Mouse (Mus musculus) right cerebral cortex, postnatal 36 days (tissue): ENCODE data around the gene Dcdc2c.

Experiments used
- DNase-seq, 2 experiments: peaks; one replicate each; pipeline ENCODE4 v3.0.0; 2022; ENCODE audit warnings: low spot score in 2 of 2, mixed read lengths in 1 of 2

Gene Dcdc2c

DNA sequence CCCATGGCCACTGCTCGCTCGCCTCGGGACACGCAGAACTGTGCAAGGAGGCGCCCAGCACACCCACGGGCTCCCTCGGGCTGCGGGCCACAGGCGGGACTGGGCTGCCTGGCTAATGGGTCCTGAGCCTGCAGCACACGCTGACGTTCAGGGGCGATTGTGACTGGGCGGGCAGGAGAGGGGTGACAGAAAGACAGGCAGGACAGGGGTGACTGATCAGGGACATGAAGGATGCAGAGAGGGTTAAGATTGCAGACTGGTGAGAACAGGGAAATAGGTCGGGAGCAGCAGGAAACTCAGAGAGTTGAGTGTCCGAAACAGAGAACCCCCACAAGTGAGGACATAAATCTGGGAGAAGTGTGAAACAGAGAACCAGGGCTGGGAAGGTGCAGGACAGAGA lies at the start of gene Dcdc2c:
Dcdc2c (minus strand) TSS at position 101 of the 400 bp plus-strand sequence.
- DNase-seq, result no peak

DNA sequence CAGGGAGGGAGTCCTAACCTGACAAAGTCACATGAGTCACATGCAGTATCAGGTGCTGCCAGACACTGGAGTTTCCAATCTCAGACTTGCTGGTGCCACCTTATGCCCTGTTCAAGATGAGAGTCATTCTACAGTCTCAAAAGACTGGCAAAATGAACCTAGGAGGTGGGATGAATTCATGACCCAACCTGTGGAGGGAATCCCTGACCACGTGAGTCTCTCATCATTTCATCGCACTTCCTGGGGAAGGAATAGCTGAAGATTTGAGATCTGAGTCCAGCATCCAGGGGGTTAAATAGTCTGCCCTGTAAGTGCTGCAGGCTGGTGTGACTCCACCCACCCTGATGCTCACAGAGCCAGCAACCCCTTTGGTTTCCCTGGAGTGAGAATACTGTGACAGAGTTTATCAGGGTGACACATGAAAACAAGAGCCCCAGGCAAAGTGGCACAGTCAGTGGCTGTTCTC lies 46.4 kb upstream of the Dcdc2c start:
- DNase-seq, result no peak

DNA sequence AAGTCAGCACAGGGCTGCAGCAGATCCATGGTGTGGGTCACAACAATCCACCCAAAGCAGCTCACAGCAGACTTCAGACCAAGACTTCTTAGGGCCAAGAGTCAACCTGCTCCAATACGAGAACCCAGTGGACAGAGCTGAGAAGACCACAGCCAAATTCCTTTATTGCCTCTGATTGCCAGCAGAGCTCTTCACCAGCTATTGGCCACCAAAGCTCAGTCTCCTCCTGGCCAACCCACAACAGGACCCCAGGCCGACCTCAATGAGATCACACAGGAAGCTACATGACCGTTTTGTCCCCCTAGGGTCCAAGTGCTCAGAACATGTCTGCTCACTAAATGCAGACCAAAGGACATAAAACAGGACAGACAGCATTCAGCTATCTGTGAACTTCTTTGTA lies 45.9 kb upstream of the Dcdc2c start:
- DNase-seq, result no peak

DNA sequence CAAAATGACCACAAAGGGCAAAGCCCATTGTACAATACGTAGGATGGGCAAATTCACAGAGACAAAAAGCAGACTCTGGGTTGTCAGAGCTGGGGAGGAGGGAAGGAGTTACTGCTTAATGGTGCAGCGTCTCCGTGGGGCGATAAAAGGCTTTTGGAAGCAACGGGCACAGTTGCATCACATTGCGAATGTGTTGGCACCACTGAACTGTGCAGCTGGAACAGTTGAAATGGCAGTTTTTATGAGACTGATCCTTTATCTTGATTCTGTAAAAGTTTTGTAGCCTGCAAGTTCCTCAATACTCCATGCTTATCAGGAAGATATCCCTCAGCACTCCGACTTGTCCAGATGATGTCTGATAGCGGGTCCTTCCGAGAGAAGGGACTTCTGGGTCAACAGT lies 45.5 kb upstream of the Dcdc2c start:
- no peak for DNase-seq

DNA sequence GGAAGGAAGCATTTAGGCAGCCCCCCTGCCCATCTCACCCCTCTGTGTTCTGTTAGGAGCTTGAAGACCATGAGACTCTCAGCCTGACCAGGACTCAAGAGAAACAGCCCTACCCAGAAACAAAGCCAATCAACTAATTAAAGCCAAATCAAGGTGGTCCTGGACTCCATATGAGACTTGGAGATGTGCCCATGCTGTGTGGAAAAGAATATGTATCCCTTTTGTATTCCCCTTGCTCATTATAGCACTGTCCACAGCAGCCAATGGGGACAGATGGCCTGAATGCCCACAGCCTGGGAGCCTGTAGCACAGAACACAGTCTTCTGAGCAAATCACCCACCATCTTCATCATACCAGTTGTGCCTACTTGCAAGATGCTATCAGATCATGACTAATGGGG lies 44.7 kb upstream of the Dcdc2c start:
- DNase-seq, result no peak

DNA sequence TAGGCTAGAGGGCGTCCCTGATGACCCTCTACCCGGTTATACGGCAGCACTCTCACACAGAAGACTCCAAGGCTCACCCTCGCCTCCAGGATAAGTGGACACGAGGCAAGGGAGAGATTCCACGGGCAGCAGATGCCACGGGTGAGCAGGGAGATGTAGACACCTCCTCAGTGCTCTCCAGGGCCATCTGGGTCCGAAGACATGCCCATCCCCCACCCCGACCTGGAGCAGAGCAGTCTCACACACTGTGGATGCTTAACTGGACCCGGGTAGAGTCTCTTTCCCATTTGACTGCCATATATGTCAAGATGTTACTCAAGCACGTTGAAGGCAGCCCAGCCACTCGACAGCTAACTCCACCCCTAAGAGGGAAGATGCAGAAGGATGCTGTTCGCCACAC lies 38.2 kb upstream of the Dcdc2c start:
- DNase-seq, result no peak

DNA sequence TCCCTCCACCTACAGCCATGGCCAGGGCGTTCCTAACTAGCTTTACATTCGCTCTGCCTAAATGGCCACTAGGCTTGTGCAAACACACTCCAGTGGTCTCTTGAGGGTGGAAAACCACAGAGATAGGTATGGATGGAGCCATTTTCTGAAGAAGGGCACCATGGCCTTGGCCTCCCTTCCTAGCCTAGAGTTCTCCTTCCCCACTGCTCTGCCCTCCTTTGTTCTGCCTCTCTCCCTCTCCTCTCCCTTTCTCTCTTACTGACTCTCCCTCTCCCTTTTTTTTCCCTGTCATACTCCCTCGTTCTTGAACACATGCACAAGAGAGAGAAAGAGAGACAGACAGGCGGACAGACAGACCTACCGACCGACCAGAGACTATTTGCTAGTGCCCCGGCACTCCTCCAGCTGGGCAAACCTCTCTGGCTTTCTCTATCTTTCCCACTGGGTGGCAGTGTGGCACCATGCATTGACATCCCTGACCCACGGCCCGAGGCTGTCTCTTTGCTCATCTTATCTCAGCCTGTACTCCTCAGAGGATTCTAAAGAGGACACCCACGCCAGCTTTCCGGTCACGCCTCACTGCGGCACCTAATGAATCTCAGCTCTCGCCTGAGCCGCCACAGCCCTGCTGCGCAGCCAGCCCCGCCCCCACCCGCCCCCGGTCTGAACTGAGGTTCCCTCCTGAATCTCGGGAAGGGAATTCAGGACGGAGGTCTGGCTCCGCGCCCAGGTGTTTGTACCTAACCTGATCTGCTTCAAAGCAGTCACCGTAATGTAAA lies 37.1 kb upstream of the Dcdc2c start:
- DNase-seq, result peak; percentile 91 to 94

DNA sequence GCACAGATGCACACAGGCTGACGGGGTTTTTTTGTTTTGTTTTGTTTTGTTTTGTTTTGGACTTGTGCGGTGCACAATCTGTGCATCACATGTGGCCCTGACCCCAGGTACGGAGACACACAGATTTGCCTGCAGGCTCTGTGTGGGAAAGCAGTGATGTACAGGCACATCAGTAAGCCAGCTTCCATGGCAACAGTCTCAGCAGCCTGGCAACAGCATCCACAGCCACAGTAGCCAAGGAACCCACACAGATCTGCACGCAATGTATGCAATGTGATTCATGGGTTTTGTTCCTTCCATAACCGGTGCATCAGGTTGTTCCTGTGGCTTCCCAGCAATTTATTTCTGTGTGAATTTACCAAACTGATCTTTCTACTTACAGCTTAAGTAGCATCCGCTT lies 35.8 kb upstream of the Dcdc2c start:
- DNase-seq, result peak; percentile 88 to 91

DNA sequence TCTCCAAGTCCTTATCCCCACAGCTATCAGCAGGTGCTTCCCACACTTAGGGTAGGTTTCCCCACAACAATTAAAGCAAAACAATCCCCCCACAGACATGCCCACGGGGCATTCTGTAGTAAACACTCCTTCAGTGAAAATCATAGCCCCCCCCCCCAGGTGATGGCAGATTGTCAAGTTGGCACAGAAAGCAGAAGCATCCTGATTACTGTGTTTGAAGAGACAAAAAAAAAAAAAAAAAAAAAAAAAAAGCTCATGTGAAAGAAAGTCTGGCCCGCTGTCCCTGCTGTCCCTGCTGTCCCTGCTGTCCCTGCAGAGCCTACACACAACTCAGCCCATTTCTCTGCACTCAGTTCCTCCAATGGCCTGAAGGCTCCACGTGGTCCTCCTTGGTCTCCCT lies 31.8 kb upstream of the Dcdc2c start:
- DNase-seq, result no peak

DNA sequence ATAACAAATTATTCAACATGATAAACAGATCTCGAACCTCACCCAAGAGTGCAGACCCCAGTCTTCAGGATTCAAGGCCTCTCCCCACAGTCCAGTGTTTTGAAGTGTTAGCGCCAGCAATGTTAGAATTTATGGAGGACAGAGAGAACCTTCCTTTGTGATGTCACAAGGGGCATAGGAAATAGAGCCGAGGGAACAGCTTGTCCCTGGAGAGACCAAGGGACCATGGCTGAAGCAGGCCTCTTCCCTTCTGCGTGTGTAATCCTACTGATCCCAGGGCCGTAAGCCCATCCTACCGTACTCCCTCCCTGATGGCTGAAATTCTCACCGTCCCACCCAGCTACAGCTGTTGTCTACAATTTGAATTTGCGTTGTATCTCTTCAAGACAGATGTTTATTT lies 30.2 kb upstream of the Dcdc2c start, which contains the start of gene Allc:
Allc (minus strand) TSS at position 101 of the 400 bp plus-strand sequence.
- DNase-seq, result no peak

DNA sequence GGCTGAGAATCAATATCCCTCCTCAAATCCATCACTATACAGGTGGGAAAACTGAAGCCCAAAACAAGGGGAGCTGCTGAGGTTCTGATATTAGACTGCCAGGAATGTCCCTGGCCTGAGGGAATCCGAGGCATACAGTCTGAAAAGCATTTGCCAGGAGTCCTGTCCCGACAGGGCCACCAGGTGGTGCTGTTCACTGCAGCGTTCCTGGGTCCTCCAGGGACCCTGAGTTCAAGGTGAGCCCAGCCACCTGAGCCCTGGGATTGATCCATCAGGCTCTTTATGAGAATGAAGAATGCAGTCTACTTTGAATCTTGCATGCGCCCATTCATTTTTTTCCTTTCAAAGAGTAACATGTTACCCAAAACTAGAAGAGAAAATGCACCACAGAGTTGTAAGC lies 26.9 kb upstream of the Dcdc2c start:
- no peak for DNase-seq

DNA sequence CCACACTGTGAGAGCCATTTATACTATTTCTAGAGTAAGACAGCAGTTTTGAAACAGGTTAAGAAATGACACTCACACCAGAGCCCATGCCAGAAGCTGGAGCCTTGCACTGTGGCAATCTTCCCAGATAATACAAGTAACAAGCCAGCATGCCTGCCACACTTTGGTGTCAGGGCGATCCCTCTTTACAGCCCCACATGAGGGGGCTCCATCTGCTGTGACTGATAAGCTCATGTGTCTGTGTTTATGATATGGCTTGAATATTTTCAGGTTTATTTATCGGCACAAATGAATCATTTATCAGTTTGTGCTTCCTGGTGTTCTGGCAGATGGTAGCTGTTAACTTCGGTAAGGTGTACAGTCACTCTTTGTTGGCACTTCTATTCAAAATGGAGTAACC lies 25.9 kb upstream of the Dcdc2c start:
- no peak for DNase-seq

DNA sequence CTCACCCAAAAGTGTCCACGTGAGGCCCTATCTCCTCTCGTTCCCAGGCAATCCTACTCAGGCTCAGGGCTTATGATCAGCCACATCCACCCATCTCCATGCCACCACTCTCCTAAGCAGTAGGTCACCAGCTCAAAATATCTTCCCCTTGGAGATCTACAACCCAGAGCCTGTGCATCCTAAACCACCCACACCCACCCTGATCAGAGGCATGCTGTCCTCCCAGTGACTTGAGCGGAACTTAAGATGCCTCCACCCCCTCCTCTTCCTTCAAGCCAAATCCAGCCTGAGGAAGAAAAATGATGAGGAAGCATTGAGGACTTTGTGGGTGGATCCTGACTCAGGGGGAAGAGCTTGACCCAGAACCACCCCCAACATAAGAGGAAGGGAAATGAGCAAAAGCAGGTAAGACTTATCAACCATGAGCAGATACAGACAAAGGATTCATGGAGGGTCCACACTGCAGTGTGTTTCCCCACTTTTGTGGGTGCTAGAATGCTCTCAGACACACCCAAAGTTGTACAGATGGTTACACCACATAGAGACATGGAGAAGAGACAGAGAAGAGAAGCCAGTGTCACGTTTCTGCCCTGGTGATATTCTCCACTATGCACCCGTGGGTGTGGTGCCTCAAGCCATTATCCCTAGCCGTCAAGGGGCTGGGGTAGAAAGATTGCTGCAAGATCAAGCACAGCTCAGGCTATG lies 23.3 kb upstream of the Dcdc2c start:
- no peak for DNase-seq

DNA sequence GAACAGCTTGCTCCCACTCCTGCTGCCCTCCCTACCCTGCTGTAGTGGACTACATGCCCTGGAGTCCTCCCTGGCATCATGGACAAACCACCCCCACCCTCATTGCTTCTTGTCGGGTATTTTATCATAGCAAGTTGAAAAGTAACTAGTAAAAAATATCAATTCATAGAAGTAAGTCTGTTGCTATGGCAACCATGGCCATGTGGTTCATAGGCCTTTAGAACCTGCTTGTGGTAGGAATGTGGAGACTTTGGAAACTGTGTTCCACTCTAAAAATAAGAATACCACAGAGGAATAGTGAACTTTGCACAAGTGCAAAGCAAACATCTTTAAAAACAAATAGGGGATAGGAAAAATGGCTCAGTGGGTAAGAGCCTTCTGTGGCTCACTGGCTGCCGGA lies 20.0 kb upstream of the Dcdc2c start:
- no peak for DNase-seq

DNA sequence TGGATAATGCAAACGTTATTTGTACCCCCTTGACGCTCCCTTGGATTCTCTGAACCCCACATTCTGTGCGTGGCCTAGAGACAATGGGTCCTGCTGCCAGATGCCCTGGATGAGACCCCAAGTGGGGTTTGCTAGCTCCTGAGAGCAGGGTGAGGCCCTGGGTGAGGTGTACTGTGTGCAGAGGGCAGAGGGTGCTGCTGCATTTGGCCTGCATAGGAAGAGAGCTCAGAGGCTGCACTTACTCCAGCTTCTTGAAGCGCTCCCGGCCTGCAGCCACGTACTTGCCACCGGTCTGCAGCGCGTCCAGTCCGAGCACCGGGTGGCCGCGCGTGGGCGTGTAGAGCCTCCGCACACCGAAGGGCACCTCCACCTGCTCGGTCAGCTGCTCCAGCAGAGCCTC lies 424 bp downstream of the Dcdc2c start:
- DNase-seq, result no peak

DNA sequence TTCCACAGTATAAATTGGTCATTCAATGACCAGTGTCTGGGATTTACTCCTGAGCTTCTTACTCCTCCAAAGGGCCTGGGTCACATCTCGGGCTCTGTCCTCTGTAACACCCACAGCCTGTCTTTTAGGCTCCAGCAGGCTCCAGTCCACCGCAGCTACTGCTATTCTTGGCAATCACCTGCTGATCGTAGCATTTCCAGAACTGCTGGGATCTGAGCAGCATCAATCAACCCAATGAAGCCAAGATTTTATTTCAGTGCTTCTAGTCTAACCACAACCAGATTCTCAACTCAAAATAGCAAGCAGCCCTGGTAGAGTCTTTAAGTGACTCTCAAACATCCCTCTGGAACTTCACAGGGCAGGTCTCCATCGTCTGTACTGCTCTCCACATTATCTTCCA lies 3.3 kb downstream of the Dcdc2c start:
- no peak for DNase-seq

DNA sequence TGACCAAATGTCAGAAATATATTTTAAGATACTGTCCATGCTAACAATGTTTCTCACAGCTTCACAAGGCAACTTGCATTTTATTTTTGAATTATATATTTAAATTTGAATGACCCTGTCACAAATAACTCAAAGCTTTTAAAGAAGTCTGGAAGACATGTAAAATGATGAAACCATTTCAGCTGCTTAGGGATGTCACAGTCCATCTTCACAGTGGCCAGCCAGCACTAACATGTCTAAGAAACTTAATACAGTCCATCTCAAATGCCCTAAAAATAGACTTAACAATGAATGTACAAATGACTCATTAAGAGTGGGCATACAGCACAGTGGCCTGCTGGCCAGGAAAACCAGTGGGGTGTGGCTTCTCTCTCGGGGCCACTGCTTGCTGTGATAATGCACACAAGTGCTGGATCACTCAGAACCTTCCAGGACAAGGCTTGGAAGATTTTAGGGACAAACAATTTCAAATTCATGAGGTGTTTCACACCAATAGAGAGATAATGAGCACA lies 37.9 kb downstream of the Dcdc2c start:
- no peak for DNase-seq

DNA sequence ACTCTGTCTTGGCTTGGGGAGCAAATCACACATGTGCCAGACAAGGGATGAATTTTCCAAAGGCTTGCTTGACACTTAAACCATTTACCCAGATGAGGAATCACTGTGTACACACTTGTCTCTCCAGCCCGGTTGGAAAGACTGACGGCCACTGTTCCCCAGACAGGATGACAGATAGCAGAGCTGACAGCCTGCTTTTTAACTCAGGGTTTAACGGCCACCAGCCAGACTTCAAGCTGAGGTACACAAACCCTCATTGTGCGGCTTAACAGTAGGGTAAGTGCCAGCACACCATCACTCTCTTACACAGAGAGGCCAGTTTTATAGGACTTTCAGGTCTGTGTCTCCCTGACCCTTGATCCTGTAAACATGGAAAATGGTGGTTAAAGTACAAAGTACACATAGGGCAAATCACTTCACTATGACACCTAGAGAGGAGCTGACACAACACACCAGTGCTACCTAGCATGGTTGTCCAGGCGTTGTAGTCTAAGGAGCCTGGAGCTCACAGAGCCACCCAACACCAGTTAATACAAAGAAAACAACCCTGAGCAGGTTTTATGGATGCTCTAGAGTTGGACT lies 42.4 kb downstream of the Dcdc2c start:
- DNase-seq, result no peak

DNA sequence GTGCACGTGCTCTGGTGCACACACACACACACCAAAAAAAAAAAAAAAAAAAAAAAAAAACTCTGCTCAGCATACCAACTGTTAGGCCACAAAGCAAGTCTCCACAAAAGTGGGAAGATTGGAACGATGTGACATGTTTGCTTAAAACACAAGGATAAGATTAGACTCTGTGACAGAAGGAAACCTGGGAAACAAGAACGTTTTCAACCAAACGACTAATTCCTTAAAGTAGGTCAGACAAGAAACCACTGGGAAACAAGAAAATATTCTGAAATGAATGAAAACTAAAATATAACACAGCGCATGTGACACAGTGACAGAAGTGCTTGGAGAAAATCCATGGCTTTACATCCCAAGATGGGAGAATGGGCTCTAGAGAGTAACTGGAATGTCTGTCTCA lies 57.9 kb downstream of the Dcdc2c start:
- peak in 1 of 2 experiments; percentile 6 for DNase-seq

DNA sequence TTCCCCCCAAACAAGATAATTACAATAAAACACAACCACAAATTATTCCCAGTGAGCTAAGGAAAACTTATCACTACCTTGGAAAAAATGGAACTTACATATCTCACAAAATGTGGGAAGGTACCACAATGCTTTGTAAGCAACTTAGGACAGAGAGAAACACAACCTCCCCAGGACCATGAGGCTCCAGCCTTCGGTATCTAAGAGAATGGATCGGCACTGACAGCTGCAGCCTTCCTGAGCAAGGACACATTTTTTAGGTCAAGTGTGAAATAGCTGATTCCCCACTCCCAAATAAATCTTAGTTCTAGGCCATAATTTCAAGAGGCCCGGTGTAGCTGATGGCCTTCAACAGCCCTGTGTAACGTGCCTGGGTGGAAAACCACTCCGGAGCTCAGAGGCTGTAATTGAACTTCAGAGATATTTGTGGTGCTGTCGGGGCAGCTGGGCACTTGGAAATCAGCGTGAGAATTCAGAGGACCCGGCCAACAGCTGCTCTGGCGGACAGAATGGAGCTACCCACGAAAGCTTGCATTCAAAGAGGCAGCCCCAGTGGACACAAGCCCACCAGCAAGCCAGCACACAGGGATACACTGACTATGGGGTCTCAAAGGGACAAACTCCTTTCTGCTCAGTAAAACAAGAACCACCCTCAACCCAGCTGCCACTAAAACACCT lies 69.6 kb downstream of the Dcdc2c start:
- no peak for DNase-seq

DNA sequence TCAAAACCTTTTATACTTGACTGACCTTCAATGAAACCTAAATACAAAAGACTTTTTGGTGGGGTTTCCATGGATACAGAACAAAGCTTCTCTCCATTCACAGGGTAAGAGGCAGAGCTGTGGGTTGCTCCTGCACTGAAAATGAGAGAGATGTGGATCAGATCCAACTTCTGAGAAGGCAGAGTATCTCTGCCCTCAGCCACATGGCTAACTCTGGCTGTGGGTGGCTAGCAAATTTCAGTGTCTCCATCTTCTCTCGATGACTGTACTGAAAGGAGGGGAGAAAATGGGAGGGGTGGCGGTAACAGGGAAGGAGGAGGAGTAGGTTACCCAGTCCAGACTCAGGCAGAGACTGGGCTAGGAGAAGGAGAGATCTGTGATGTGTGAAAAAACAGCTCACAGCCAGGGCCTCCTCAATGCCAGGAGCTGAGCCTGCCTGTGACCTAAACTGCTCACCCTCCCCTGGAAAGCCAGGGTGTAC lies 91.2 kb downstream of the Dcdc2c start:
- peak; percentile 3 to 16 for DNase-seq

DNA sequence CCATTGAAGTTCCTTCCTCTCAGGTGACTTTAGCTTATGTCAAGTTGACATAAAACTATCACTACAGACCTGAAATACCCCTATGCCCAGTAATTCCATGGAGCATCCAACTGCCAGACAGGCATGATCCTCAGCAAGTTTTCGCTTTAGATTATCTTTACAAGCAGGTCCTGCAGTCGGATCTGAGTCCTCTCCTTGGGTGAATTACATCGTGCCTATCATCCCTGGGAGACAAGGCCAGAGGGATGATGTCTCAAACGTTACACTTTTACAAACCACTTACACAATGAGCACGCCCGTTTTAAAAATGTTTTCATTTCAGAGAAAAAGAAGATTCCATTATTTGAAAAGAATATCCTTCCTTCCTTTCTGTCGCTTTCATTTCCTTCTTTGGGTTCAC lies 91.7 kb downstream of the Dcdc2c start:
- DNase-seq, result no peak
